Mouse (Mus musculus) testis, adult 2 months (tissue): ENCODE data around the gene Ksr2. TPM values are rescaled to one million over a fixed set of nuclear protein-coding genes. Genes with fewer than 3 reads are reported as not detected.

Experiments used
- H3K27ac ChIP-seq: fragments of 200-500 bp; 2 replicates; pipeline ENCODE4 v1.5.1; 2012; ENCODE audit warnings: low read depth, low read length; ENCODE audit not compliant: control insufficient read depth, insufficient read depth
- H3K27me3 ChIP-seq: fragments of 200-500 bp; 2 replicates; pipeline ENCODE4 v1.6.1; 2012; ENCODE audit warnings: mild to moderate bottlenecking, low read length, moderate library complexity; ENCODE audit not compliant: control insufficient read depth, insufficient read depth
- H3K36me3 ChIP-seq: fragments of 200-500 bp; 2 replicates; pipeline ENCODE4 v1.6.1; 2012; ENCODE audit warnings: mild to moderate bottlenecking, low read length; ENCODE audit not compliant: control insufficient read depth, insufficient read depth
- H3K4me1 ChIP-seq: fragments of 200-500 bp; 2 replicates; pipeline ENCODE4 v1.6.1; 2012; ENCODE audit warnings: low read length; ENCODE audit not compliant: control insufficient read depth, insufficient read depth
- H3K4me3 ChIP-seq: fragments of 200-500 bp; 2 replicates; pipeline ENCODE4 v1.5.1; 2012; ENCODE audit warnings: low read depth, mild to moderate bottlenecking, low read length, moderate library complexity, mixed read lengths; ENCODE audit not compliant: control insufficient read depth
- CTCF ChIP-seq: fragments of 200-500 bp; IDR thresholded peaks from 2 replicates; pipeline ENCODE4 v1.5.1; 2012; ENCODE audit warnings: low read depth, mild to moderate bottlenecking, inconsistent platforms, low read length, moderate library complexity; ENCODE audit not compliant: control insufficient read depth, insufficient read depth, insufficient replicate concordance
- POLR2A ChIP-seq: fragments of 200-500 bp; IDR thresholded peaks from 2 replicates; pipeline ENCODE4 v1.6.1; 2012; ENCODE audit warnings: low read depth, mild to moderate bottlenecking, inconsistent platforms, low read length, moderate library complexity; ENCODE audit not compliant: control insufficient read depth
- polyA plus RNA-seq: library from polyadenylated mRNA; depleted of rRNA; stranded (reverse); fragments of >200 nt; gene quantifications from 2 replicates; pipeline ENCODE4 v1.2.3, GENCODE M21; 2012

The Ksr2 gene
- polyA plus RNA-seq, 1 experiment = 2.0 TPM

DNA sequence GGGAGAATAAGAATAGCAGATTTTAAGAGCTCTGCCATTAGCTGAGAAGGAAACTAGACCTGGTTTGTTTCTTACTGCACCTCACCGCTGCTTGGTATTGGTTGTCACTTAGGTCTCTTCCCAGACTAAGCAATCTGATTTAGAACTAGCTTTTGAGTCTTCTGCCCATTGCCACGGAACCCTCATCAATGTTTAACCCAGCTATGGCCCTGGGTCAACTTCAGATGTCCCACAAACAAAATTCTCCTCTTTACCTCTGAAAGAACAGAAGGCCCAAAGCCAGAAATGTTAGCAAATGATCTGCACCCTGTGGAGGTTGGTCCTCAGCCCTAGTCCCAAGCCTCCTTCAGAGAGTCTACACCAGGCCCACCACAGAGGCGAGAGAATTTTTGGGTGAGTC lies 167.9 kb downstream of the Ksr2 start:
- H3K4me1 ChIP-seq = no peaks in the 10 kb centered on the region
- no peak overlapping the region for H3K27ac ChIP-seq
- no peaks in the 10 kb centered on the region for H3K27me3 ChIP-seq
- H3K4me3 ChIP-seq = no peak overlapping the region
- H3K36me3 ChIP-seq = no peaks in the 10 kb centered on the region
- TF ChIP-seq POLR2A (no peak), CTCF (no peak)

DNA sequence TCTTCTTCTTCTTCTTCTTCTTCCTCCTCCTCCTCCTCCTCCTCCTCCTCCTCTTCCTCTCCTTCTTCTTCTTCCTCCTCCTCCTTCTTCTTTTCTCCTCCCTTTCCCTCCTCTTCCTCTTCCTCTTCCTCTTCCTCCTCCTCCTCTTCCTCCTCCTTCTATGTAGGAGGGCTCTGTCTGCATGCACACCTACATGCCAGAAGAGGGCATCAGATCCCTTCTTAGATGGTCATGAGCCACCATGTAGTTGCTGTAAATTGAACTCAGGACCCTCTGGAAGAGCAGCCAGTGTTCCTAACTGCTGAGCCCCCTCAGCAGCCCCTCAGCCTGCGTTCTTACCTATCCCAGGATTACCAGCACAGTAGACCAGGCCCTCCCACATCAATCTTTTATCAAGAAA lies 170.6 kb downstream of the Ksr2 start:
- Histone ChIP-seq H3K27ac (no peak overlapping the region), H3K27me3 (no peaks in the 10 kb centered on the region), H3K36me3 (no peaks in the 10 kb centered on the region), H3K4me3 (no peak overlapping the region), H3K4me1 (no peaks in the 10 kb centered on the region)
- TF ChIP-seq CTCF (no peak), POLR2A (no peak)

DNA sequence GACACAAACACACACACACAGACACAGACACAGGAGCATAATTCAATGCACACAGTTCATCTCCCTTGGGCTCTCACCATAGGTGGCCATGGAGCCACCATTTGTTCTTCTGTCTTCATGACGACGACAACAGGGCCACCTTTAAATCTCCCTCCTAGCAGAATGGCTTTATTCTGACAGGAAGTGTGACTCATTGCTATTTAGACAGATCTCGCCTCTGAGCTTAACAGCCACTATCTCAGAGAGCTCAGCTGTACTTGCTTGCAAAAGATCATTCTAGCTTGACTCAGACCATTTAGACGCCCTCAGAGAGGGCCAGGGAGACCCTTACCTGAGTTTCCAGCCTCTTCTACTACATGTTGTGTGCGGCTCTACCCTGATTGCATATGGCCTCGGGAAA lies 175.5 kb downstream of the Ksr2 start:
- no peaks in the 10 kb centered on the region for H3K36me3 ChIP-seq

DNA sequence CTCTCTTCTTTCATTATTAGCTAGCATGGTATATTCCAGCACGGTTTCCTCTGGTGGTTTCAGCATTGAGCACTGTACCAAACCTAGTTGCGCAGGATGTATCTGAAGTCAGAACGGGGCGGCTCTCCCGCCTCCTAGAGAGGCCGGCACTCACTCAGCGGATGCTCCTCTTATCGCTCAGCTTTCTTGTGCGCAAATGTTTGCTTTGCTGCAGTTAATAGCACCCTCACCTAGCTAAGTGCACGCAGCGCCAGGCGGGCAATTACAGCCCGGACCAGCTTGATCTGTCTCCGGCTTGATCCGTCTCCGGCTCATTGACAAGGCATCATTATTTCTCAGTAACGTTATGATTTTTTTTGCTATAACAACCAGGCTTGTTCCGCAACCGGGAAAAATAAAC lies 179.5 kb downstream of the Ksr2 start:
- H3K27me3 ChIP-seq = no peaks in the 10 kb centered on the region
- TF ChIP-seq POLR2A = no peak
- no peak for TF ChIP-seq CTCF

More for the DNA sequence above, 175.5 kb downstream of the Ksr2 start:
- Histone ChIP-seq H3K4me1 (no peaks in the 10 kb centered on the region), H3K27me3 (no peaks in the 10 kb centered on the region), H3K4me3 (no peak overlapping the region), H3K27ac (no peak overlapping the region)
- TF ChIP-seq CTCF = no peak
- TF ChIP-seq POLR2A = no peak

DNA sequence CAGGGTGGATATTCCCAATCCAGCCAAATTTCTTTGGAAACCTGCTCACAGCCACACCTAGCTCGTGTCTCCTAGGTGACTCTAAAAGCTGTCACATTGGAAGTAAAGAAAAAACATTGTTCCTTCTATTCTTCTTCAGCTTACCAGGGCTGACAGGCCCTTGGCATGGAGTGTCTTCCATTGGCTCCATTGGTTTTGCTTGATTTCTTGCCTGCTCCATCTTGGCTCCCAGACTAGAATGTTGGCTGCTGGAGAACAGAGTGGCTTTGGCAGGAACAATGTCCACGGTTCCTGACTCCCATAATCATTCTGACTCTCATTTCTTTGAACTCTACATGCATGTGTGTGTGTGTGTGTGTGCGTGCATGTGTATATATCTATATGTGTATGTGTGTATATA lies 183.0 kb downstream of the Ksr2 start:
- Histone ChIP-seq H3K27me3 (no peaks in the 10 kb centered on the region), H3K27ac (no peak overlapping the region), H3K4me1 (no peaks in the 10 kb centered on the region), H3K36me3 (no peaks in the 10 kb centered on the region), H3K4me3 (no peak overlapping the region)
- no peak for TF ChIP-seq CTCF
- TF ChIP-seq POLR2A = no peak

More for the DNA sequence above, 179.5 kb downstream of the Ksr2 start:
- no peaks in the 10 kb centered on the region for H3K4me1 ChIP-seq
- H3K27ac ChIP-seq = no peak overlapping the region
- H3K4me3 ChIP-seq = no peak overlapping the region
- H3K36me3 ChIP-seq = no peaks in the 10 kb centered on the region

DNA sequence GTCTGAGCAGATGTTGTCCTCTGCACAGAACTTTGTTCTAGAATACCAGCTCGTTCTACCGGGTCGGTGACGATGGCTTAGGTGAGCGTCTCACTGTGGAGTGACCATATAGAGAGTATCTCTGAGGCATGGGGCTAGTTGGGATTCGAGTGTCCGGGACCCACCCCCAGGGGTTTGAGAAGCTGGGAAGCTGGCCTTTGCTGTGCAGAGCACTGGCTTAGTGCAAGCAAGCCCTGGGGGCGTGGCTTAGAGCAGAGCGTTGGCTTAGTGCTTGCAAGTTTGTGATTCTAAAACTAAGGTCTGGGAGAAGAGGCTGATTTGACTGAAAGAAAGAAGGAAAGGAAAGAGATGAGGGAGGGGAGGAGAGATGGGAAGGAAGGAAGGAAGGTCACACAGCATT lies 188.2 kb downstream of the Ksr2 start:
- Histone ChIP-seq H3K27ac (no peak overlapping the region), H3K36me3 (no peaks in the 10 kb centered on the region), H3K4me3 (no peak overlapping the region), H3K4me1 (peaks cover 5% of the 10 kb centered on the region), H3K27me3 (no peaks in the 10 kb centered on the region)
- TF ChIP-seq CTCF = no peak
- TF ChIP-seq POLR2A = no peak

DNA sequence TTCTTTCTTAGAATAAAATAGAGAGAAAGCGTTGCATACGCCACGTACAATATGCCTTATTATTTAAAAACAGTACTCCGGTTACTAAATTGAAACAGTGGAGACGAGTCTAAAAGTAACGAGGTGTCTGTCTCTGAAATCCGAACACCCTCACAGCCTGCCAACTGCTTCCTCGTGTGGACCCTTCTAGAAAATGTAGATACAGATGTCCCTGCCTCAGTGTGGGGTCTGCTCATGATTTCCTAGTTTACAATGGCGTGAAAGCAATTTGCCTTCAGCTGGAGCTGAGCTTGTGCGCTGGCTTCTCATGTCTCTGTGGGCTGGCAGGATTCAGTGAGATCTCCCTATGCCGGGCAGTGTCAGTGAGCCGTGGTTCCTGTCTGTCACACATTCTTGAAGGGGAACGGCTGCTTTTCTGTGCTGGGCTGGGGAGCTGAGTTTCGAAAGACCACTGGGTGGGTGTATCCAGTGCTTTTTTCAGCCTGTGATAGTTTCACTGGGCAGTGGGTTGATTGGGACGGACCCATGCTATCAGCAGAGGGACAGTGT lies 194.0 kb downstream of the Ksr2 start:
- TF ChIP-seq CTCF = no peak
- no peak for TF ChIP-seq POLR2A
- Histone ChIP-seq H3K27me3 (no peaks in the 10 kb centered on the region), H3K4me1 (no peaks in the 10 kb centered on the region), H3K27ac (no peak overlapping the region), H3K4me3 (no peak overlapping the region), H3K36me3 (no peaks in the 10 kb centered on the region)

DNA sequence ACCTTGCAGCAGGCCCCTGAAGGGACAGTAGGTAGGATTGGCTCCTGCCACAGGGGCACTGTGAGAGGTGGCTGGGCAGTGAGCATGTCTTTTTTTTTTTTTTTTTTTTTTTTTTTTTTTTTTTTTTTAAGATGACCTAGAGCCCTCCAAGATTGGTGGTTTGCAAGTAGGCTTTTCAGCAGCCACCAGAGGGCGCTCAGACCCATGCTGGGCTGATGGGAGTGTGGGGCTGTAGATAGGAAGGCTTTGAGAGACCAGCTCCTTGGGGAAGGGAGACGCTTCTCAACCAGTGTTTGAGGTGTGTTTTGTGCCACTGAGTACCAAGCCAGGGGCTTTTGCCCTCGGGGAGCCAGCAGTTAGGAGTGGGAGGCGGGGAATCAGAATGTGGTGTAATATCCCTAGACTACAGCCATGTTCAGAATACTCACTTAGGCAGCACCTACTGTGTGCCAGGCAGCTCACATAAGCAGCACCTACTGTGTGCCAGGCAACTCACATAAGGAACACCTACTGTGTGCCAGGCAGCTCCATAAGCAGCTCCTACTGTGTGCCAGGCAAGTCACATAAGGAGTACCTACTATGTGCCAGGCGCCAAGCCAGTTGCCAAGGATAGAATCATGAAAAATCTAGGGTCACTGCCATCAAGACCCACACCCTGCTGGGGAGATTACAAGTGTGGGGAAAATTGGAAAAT lies 200.7 kb downstream of the Ksr2 start:
- Histone ChIP-seq H3K4me1 (peaks cover 9% of the 10 kb centered on the region), H3K36me3 (no peaks in the 10 kb centered on the region), H3K27me3 (no peaks in the 10 kb centered on the region), H3K27ac (no peak overlapping the region), H3K4me3 (no peak overlapping the region)
- TF ChIP-seq POLR2A (no peak), CTCF (peak; percentile 68; the same call in 1 of the 2 replicates)
